Mouse (Mus musculus) left cerebral cortex, adult 8-10 months (tissue): ENCODE measurements around the gene Skap1. TPM values are rescaled to one million over a fixed set of nuclear protein-coding genes. Genes with fewer than 3 reads are reported as not detected.
"Not testable (repeated sequence)": the region's sequence is repeated elsewhere in the genome, so short reads cannot be mapped to it uniquely, and the experiment has no call there.

Experiments
- DNase-seq, 2 experiments: peaks; one replicate each; pipeline ENCODE4 v3.0.0; 2022; ENCODE audit warnings: low spot score in 2 of 2
- total RNA-seq, 4 experiments: library from RNA; stranded (reverse); gene quantifications; 2 replicates each; pipeline ENCODE4 v1.2.4; 2022

Gene Skap1
- total RNA-seq, 4 experiments from 2014 or later: 2.2 to 2.5 (median 2.3) TPM

DNA sequence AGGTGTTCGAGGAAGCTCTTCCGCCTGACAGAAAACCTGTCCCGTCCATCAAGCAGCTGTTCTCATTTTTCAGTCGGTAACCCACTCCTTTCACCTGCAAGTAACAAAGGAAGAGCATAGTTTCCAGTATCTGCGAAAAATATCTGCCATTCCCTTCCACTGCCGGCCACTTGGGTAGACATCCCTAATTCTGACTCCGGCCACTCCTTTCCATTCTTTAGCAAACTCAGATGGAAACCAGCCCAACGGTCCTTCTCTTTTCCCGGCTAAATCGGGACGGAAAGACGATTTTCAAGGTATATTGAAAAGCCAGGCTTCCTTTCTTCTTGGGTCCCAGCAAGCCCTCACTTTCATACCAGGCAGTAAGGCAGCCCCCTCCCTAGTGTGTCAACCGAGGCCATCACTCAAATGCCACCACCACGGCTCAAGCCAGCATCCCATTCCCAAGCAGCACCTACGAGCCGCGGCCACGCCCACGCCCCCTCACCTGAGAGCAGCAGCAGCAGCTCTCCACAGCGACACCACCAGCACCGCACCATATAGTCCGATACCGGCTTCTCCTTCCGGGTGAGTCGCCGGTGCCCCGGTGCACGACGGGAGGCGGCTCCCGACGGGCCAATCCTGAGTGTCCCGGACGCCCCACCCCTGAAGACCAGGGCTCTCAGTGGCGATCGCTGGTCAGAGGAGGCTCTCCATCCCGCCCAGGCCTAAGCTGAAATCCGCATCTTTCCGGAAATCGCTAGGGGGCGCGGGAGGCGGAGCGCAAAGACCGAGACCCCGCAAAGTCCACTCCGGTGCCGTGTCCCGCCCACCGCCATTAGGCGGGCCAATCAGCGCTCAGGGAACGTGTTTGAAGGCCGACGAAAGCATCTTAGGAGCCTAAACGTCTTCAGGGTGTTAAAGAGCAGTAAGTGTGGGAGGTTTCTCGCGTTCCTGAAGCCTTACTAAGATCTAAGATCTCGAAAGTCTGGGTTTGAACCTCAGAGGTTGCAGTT, 312.9 kb downstream of the Skap1 start, which contains the start of gene Snx11:
Gene Snx11 (minus strand): TSS at position 592 of the 995 bp plus-strand sequence.
- DNase-seq: peak; percentile 98 to 99

DNA sequence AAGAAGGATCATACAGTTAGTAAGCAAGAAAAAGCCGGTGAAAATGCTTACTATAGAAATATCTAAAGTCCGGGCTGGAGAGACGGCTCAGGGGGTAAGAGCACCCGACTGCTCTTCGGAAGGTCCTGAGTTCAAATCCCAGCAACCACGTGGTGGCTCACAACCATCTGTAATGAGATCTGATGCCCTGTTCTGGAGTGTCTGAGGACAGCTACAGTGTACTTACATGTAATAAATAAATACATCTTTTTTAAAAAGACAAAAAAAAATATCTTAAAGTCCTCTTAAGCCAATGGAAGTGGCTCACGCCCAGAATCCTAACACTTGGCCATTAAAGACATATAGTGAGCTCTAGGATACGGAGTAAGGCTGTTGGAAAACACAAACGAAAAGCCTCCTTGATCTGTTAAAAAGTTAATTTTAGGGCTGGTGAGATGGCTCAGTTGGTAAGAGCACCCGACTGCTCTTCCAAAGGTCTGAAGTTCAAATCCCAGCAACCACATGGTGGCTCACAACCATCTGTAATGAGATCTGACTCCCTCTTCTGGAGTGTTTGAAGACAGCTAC, 313.8 kb downstream of the Skap1 start:
- DNase-seq: not testable (repeated sequence)

DNA sequence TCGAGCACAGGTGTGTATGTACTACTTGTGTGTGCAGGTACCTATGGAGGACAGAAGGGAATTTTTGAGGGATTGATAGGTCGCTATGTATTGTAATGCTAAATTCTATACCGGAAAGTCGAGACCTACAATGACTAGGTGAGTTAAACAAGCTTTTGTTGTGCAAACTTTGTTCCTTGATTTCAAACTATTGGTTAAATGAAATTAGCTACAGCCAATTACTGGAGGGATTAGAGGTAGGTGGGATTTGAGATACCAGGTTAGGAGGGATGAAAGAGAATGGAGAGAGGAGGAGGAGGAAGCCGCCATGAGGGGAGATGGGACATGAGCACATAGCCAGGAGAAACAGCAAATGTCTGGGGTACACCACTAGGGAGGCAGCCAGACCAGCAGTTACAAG, 315.9 kb downstream of the Skap1 start:
- no peak for DNase-seq

- DNase-seq: no peak
Measured at GRCm38 (mm10) chr11:96781425-96781824, 317.0 kb downstream of the Skap1 start.

GRCm38 (mm10) chr11:96784847-96785246, 320.5 kb downstream of the Skap1 start:
- peak in 1 of 2 experiments; percentile 50 for DNase-seq

DNA sequence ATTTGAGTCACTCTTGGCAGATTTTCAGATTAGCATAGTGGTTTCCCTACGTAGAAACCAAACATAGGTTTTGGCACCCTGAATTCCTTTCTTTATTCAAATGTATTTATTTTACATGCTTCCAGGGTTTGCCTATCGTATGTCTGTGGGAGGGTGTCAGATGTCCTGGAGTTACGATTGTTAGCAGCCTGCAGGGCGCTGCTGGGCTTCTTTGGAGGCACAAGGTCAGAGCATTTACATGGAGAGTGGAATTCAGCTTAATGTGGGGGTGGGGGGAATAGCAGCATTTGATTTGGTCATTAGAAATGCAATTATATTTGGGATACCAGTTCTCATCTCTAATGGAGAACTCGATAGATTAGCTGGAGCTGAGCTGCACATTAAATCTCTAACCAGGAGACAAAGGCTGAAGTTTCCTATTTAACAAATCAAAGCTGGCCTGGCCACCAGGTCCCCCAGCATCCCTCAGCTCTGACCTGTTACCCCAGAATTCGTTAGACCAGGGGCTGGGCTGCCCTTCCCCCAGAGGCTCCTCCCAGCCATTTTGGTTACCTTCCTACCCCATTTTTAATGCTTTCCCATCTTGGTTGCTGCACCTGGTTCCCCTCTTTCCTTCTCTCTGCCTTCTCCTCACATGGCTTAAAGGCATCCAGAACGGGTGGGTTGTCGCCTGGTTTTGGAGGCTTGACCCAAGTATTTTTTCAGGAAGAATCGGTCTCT, 322.5 kb downstream of the Skap1 start:
- no peak for DNase-seq

DNA sequence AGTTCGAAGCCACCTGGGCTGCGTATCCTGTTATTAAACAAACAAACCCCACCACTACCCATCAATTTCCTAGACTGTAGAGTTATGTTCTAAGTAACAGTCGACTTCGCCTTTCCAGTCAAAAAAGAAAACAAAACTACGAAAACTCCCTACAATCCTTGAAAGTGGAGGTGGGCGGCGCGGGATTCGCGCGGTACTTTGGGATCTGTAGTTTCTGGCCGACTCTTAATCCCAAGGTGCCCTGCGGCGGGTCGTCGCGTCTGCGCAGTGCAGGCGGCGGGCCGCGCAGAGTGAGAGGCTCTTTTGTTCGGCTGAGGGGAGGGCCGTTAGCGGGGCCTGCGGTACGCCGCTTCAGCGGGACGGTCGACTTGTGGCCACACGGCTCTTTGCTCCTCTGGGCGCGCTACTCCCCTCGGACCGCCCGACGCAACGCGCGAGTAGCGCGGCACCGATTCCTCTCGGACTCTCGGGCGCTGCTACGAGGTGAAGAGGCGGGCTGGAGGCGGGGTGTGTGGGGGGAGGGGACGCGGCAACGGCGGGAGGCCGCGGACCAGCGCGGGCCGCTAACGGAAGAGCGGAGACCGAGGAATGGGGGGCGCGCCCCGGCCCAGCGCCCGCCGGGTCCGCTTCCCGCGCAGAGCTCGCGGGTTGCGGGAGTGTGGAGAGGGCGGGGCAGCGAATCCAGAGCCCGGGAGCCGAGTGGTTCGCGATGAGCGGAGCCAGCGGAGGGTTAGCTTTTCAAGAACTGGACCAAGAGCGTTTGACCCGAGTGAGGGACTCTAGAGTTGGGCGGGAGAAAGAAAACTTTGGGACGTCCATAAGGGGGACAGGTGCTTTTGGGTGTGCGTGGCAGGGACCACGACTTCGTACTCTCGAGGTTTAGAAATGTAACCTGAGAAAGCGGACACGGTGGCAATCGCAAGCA, 324.7 kb downstream of the Skap1 start, which contains the start of gene Cbx1:
Gene Cbx1 (plus strand): TSS at position 257 of the 925 bp plus-strand sequence.
- peak; percentile 83 to 87 for DNase-seq

GRCm38 (mm10) chr11:96789990-96790389, 325.6 kb downstream of the Skap1 start:
- no peak for DNase-seq

- no peak for DNase-seq
Measured at GRCm38 (mm10) chr11:96790681-96791080, 326.3 kb downstream of the Skap1 start.

DNA sequence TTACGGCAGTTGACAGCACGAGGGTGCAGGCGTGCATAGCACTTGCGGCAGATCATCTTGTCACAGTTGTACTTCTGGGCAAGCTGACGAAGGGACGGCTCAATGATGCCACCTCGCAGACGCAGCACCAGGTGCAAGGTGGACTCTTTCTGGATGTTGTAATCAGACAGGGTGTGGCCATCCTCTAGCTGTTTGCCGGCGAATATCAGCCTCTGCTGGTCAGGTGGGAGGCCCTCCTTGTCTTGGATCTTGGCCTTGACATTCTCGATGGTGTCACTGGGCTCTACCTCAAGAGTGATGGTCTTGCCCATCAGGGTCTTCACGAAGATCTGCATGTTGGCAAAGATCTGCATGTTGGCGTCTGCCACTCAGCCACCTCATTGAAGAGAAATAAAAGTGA, 331.1 kb downstream of the Skap1 start:
- no peak for DNase-seq

- no peak for DNase-seq
Measured at GRCm38 (mm10) chr11:96796081-96796480, 331.7 kb downstream of the Skap1 start.

DNA sequence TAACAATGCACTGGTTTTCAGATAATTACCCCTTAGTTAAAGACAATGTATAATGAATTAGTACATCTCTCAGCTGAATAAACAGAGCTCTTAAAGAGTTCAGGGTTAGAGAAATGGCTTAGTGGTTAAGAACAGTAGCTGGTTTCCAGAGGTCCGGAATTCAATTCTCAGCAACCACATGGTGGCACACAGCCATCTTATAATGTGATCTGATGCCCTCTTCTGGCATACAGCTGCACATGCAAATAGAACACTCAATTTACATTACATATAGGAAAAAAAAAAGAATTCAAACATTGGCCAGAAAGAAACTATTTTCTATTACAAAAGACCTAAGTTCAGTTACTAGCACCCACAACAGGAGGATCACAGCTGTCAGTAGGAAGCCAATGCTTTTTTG, 332.2 kb downstream of the Skap1 start:
- DNase-seq: no peak

DNA sequence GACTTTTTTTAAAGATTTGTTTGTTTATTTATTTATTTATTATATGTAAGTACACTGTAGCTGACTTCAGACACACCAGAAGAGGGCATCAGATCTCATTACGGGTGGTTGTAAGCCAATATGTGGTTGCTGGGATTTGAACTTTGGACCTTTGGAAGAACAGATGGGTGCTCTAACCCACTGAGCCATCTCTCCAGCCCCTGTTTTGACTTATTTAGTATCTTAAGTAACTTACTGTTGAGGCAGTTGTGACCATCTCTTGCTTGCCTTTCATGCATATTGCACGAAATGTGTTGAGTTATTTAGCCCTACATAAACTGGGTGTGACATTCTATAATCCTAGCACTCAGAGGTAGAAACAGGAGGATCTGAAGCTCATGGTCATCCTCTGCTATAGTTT, 335.1 kb downstream of the Skap1 start:
- DNase-seq: no peak

DNA sequence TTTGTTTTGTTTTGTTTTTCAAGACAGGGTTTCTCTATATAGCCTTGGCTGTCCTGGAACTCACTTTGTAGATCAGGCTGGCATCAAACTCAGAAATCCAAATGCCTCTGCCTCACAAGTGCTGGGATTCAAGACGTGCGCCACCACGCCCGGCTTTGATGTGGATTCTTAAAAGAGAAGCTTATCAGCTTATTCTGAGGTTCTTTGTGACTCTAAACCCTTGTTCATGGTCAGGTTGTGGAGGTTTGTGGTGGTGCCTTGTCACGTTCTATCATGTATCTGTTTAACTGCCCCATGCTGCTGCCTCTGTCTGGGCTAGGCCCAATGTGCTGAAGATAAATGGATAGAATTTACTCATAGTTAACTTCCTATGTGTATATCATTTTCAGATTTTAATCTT, 341.2 kb downstream of the Skap1 start:
- no peak for DNase-seq

- DNase-seq: no peak
Measured at GRCm38 (mm10) chr11:96808066-96808465, 343.7 kb downstream of the Skap1 start.

Other genes starting within 250 kb of the Skap1 start
- under 1 TPM in 1 of 4 experiments, not detected in 3; 0.16 TPM for gene Hoxb9, start 193.1 kb upstream of the Skap1 start, total RNA-seq
- gene Hoxb8, start 182.7 kb upstream of the Skap1 start, total RNA-seq: not detected
- gene Hoxb7, start 178.0 kb upstream of the Skap1 start, total RNA-seq: not detected
- gene Hoxb6, start 172.1 kb upstream of the Skap1 start, total RNA-seq: not detected
- not detected for gene Hoxb5, start 161.3 kb upstream of the Skap1 start, total RNA-seq
- gene Hoxb4, start 146.3 kb upstream of the Skap1 start, total RNA-seq: under 1 TPM in 1 of 4 experiments, not detected in 3; 0.11 TPM
- gene Hoxb3, start 141.3 kb upstream of the Skap1 start, total RNA-seq: not detected
- gene Hoxb2, start 114.1 kb upstream of the Skap1 start, total RNA-seq: not detected
- gene Hoxb1, start 98.8 kb upstream of the Skap1 start, total RNA-seq: not detected